Mouse (Mus musculus): ENCODE measurements around the gene Tra2b. TPM values are rescaled to one million over a fixed set of nuclear protein-coding genes. Genes with fewer than 3 reads are reported as not detected.
"Not testable (repeated sequence)": the region's sequence is repeated elsewhere in the genome, so short reads cannot be mapped to it uniquely, and the experiment has no call there.

Tra2b gene
- polyA plus RNA-seq, 1 experiment from 2014 or later = 341 TPM

GRCm38 (mm10) chr16:22240856-22241255 lies 24.9 kb downstream of the Tra2b start:
- H3K36me3 ChIP-seq = peaks cover 64% of the 10 kb centered on the region
- no peak overlapping the region for H3K9ac ChIP-seq (replicated peaks)
- no peaks in the 10 kb centered on the region for H3K27me3 ChIP-seq
- no peaks in the 10 kb centered on the region for H3K4me1 ChIP-seq (replicated peaks)
- H3K4me2 ChIP-seq (replicated peaks) = no peak overlapping the region
- no peak overlapping the region for H3K27ac ChIP-seq
- no peak overlapping the region for H3K4me3 ChIP-seq (replicated peaks)
- WGBS = 97% methylated on average over 5 of the region's 5 CpGs
- ATAC-seq = no peak
- H3K9me3 ChIP-seq = no peaks in the 10 kb centered on the region

DNA sequence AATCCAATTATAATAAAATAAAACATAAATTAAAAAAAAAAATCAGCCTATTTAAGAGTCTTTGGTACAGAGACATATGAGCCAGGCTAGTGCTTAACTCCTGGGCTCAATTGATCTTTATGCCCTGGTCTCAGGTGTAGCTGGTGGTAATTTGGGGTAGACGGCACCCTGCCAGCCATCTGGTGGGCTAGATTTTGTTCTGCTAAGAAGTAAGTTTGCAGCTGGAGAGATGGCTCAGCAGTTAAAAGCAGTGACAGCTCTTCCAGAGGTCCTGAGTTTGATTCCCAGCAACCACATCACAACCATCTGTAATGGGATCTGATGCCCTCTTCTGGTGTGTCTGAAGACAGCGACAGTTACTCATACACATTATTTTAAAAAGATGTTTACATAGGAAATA lies 25.8 kb downstream of the Tra2b start:
- no peaks in the 10 kb centered on the region for H3K9me3 ChIP-seq
- WGBS = 95% methylated on average over 2 of the region's 2 CpGs
- H3K36me3 ChIP-seq = peaks cover 58% of the 10 kb centered on the region

DNA sequence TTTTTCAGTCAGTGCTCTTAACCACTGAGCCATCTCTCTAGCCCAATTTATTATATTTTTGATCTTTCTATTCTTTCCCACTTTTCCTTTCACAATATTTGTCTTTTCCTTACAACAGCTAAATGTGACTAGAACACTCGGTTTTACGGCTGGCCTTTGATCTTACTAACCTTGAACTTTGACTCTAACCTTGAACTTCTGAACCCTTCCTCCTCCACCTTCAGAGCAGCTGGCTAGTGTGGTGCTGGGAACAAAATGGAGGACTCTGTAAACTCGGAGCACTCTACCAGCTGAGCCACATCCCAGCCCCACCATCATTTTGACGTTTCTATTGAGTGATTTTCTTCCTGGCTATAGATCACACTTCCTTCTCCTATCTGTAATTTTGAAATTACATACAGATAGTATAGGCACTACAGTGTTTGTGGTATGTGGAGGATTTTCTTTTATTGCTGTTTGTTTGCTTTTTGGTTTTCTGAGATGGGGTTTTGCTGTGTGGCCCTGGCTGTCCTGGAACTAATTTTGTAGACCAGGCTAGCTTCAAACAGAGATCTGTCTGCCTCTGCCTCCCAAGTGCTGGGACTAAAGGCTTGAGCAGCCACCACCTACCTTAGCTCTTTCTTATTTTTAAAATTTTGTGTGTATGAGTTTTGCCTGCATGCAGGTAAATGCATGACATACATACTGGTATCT lies 26.7 kb downstream of the Tra2b start:
- peaks cover 5% of the 10 kb centered on the region for H3K4me1 ChIP-seq (replicated peaks)
- 81% methylated on average over 4 of the region's 4 CpGs for WGBS
- no peak for ATAC-seq
- H3K27ac ChIP-seq = no peak overlapping the region
- H3K27me3 ChIP-seq = no peaks in the 10 kb centered on the region
- H3K36me3 ChIP-seq = peaks cover 49% of the 10 kb centered on the region
- H3K9ac ChIP-seq (replicated peaks) = no peak overlapping the region
- H3K4me2 ChIP-seq (replicated peaks) = no peak overlapping the region
- no peak overlapping the region for H3K4me3 ChIP-seq (replicated peaks)
- no peaks in the 10 kb centered on the region for H3K9me3 ChIP-seq

More for the DNA sequence above, 25.8 kb downstream of the Tra2b start:
- no peak overlapping the region for H3K27ac ChIP-seq
- no peak overlapping the region for H3K4me3 ChIP-seq (replicated peaks)
- no peaks in the 10 kb centered on the region for H3K27me3 ChIP-seq
- H3K4me1 ChIP-seq (replicated peaks) = no peaks in the 10 kb centered on the region
- no peak for ATAC-seq
- H3K4me2 ChIP-seq (replicated peaks) = no peak overlapping the region
- H3K9ac ChIP-seq (replicated peaks) = no peak overlapping the region

DNA sequence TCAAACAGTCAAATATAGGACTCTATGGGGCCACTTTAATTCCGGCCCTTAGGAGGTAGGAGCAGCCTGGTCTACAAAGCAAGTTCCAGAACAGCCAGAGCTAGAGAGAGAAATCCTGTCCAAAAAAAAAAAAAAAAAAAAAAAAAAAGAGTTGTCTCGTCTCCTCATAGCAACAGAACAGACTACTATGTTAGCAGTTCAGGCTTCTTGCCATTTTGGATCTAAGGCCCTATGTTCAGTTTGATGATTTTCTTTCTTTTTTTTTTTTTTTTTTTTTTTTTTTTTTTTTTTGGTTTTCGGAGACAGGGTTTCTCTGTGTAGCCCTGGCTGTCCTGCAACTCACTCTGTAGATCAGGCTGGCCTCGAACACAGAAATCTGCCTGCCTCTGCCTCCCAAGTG lies 27.4 kb downstream of the Tra2b start:
- H3K36me3 ChIP-seq = peaks cover 43% of the 10 kb centered on the region
- not testable (repeated sequence) for H3K4me2 ChIP-seq (replicated peaks); H3K27me3 ChIP-seq; H3K9me3 ChIP-seq; H3K4me3 ChIP-seq (replicated peaks); ATAC-seq; H3K4me1 ChIP-seq (replicated peaks); H3K27ac ChIP-seq; H3K9ac ChIP-seq (replicated peaks)
- 90% methylated on average over 4 of the region's 4 CpGs for WGBS

DNA sequence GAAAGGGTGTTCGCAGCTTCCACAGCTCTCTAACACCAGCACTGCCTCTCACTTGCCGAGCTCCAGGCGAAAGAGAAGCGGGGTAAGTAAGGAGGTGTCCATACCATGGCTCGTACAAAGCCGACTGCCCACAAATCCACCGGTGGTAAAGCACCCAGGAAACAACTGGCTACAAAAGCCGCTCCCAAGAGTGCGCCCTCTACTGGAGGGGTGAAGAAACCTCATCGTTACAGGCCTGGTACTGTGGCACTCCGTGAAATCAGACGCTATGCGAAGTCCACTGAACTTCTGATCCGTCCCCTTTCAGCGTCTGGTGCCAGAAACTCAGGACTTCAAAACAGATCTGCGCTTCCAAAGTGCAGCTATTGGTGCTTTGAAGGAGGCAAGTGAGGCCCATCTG lies 29.0 kb downstream of the Tra2b start:
- Histone ChIP-seq H3K9ac (replicated peaks) (no peak overlapping the region), H3K4me2 (replicated peaks) (no peak overlapping the region), H3K4me3 (replicated peaks) (no peak overlapping the region), H3K4me1 (replicated peaks) (peaks cover 5% of the 10 kb centered on the region), H3K36me3 (peaks cover 27% of the 10 kb centered on the region), H3K27me3 (no peaks in the 10 kb centered on the region), H3K9me3 (no peaks in the 10 kb centered on the region), H3K27ac (no peak overlapping the region)
- ATAC-seq = no peak
- WGBS = 94% methylated on average over 16 of the region's 16 CpGs

- Histone ChIP-seq H3K36me3 (peaks cover 7% of the 10 kb centered on the region), H3K4me1 (replicated peaks) (peaks cover 5% of the 10 kb centered on the region), H3K4me2 (replicated peaks) (no peak overlapping the region), H3K27me3 (no peaks in the 10 kb centered on the region), H3K27ac (no peak overlapping the region), H3K9me3 (no peaks in the 10 kb centered on the region), H3K9ac (replicated peaks) (no peak overlapping the region), H3K4me3 (replicated peaks) (no peak overlapping the region)
- 18% methylated on average over 6 of the region's 6 CpGs for WGBS
- no peak for ATAC-seq
Observed at GRCm38 (mm10) chr16:22234535-22234934, 31.3 kb downstream of the Tra2b start.

GRCm38 (mm10) chr16:22230276-22230675 lies 35.5 kb downstream of the Tra2b start:
- ATAC-seq; H3K4me1 ChIP-seq (replicated peaks); H3K27ac ChIP-seq; H3K9me3 ChIP-seq; H3K4me3 ChIP-seq (replicated peaks); H3K27me3 ChIP-seq; H3K4me2 ChIP-seq (replicated peaks); H3K9ac ChIP-seq (replicated peaks); H3K36me3 ChIP-seq: not testable (repeated sequence)
- 80% methylated on average over 16 of the region's 16 CpGs for WGBS

DNA sequence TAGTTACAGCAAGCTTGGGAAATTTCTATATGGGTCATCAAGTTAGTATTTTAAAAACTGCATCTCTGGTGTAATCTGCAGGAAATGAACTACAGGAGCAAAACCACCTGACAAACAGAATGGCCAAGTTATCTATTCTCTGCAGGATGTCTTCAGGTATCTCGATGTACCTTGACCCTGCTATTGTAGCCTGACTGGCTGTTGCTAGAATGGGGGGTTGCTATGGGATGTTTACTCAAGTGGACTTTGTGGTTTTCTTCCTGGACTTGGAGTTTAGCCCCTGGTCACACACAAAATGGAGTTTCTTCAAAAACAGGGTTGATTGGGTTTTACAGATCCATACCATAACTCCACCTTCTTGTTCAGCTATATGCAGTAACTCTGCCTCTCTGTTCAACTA lies 62.3 kb downstream of the Tra2b start:
- Histone ChIP-seq H3K9me3 (0 out of 2 replicates have a peak, but pooled peaks cover 8% of the 10 kb centered on the region), H3K4me1 (replicated peaks) (no peaks in the 10 kb centered on the region), H3K9ac (replicated peaks) (no peak overlapping the region), H3K4me2 (replicated peaks) (no peak overlapping the region), H3K4me3 (replicated peaks) (no peak overlapping the region), H3K36me3 (no peaks in the 10 kb centered on the region), H3K27me3 (no peaks in the 10 kb centered on the region), H3K27ac (no peak overlapping the region)
- 95% methylated on average over 1 of the region's 1 CpGs for WGBS
- ATAC-seq = no peak

- WGBS = 70% methylated on average over 3 of the region's 3 CpGs
- Histone ChIP-seq H3K4me2 (replicated peaks) (no peak overlapping the region), H3K27ac (no peak overlapping the region), H3K4me3 (replicated peaks) (no peak overlapping the region), H3K4me1 (replicated peaks) (no peaks in the 10 kb centered on the region), H3K36me3 (no peaks in the 10 kb centered on the region), H3K27me3 (no peaks in the 10 kb centered on the region), H3K9me3 (0 out of 2 replicates have a peak, but pooled peaks cover 6% of the 10 kb centered on the region), H3K9ac (replicated peaks) (no peak overlapping the region)
- ATAC-seq = no peak
Observed at GRCm38 (mm10) chr16:22201858-22202257, 63.9 kb downstream of the Tra2b start.

DNA sequence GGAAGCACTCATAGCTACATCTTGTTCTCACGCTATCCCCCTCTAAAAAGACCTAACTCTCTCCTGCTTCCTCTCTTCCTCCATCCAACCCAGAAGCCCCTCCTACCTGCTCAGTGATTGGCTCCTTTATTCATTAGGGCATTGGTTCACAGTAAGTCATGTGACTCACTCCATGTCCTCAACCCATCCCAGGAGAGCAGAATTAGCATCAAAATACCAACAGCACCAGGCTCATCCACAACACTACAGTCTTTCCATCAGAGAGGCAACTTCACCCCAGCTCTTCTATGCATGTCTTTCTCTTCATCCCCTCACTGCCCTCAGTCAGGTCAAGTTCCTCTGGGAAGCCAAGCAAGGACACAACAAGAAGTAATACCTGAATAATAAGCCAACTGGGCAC lies 65.3 kb downstream of the Tra2b start:
- no peak overlapping the region for H3K27ac ChIP-seq
- 0 out of 2 replicates have a peak, but pooled peaks have one; percentile 37 for ATAC-seq
- WGBS = 63% methylated on average over 1 of the region's 1 CpGs

More for the DNA sequence above, 65.3 kb downstream of the Tra2b start:
- no peak overlapping the region for H3K9ac ChIP-seq (replicated peaks)
- H3K27me3 ChIP-seq = no peaks in the 10 kb centered on the region
- no peaks in the 10 kb centered on the region for H3K36me3 ChIP-seq
- no peak overlapping the region for H3K4me2 ChIP-seq (replicated peaks)
- H3K9me3 ChIP-seq = no peaks in the 10 kb centered on the region
- no peak overlapping the region for H3K4me3 ChIP-seq (replicated peaks)
- H3K4me1 ChIP-seq (replicated peaks) = no peaks in the 10 kb centered on the region

Other genes starting within 250 kb of the Tra2b start
- 31.8 and 32.2 TPM in 2 replicates for gene Igf2bp2, start 102.7 kb downstream of the Tra2b start, polyA plus RNA-seq (2015; fragmentation: Nextera tagmentation; extraction: Ambion mirVana)
- gene Etv5, start 173.7 kb upstream of the Tra2b start, polyA plus RNA-seq (2015; fragmentation: Nextera tagmentation; extraction: Ambion mirVana) = 9.5 and 9.9 TPM in 2 replicates